Mouse (Mus musculus) E14TG2a.4 (cell line): ENCODE data around the gene Flvcr1.

Experiments used
- CTCF ChIP-seq: conservative IDR thresholded peaks from 2 replicates; pipeline ENCODE4 v1.5.1; 2014; ENCODE audit warnings: low read length
- POU5F1 ChIP-seq: IDR thresholded peaks from 2 replicates; pipeline ENCODE4 v1.6.1; 2014; ENCODE audit warnings: low read length, borderline replicate concordance

DNA sequence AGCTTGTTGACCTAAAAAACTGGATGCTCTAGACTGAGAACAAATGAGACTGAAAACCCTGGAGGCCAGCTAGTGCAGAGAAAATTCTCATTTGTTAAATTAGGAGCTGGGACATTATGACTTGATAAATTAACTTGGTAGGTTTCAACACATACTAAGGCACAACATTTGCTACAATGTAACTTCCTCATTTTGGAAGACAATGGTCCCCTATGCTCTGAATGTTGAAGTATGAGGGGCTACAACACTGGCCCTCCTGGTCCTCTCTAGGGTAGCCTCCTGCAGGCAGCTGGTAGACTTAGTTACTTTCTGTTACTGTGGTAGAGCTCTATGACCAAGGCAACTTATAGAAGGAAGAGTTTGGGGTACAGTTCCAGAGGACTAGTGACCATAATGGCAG lies 15.4 kb upstream of the Flvcr1 start:
- no peak for TF ChIP-seq CTCF
- TF ChIP-seq POU5F1 = no peak
